Mouse (Mus musculus) liver, adult 2 months (tissue): ENCODE results near the gene Card10.
A peak's percentile ranks its signal among the peaks of the same experiment; 100 is the strongest.

Source experiments
- CTCF ChIP-seq: fragments of 200-500 bp; IDR thresholded peaks from 2 replicates; pipeline ENCODE4 v1.5.1; 2011; ENCODE audit warnings: low read depth, low read length, control low read depth
- POLR2A ChIP-seq: fragments of 200-500 bp; IDR thresholded peaks from 2 replicates; pipeline ENCODE4 v1.6.1; 2011; ENCODE audit warnings: low read length, control low read depth; ENCODE audit not compliant: insufficient read depth; ENCODE audit errors: extremely low read depth

GRCm38 (mm10) chr15:78785961-78786360, 16.9 kb downstream of the Card10 start:
- TF ChIP-seq CTCF (0 out of 2 replicates have a peak, but pooled peaks have one; percentile 3), POLR2A (no peak)
